Comparison of ENCODE assay signal across 10 mouse cellular contexts in the genomic region with DNA sequence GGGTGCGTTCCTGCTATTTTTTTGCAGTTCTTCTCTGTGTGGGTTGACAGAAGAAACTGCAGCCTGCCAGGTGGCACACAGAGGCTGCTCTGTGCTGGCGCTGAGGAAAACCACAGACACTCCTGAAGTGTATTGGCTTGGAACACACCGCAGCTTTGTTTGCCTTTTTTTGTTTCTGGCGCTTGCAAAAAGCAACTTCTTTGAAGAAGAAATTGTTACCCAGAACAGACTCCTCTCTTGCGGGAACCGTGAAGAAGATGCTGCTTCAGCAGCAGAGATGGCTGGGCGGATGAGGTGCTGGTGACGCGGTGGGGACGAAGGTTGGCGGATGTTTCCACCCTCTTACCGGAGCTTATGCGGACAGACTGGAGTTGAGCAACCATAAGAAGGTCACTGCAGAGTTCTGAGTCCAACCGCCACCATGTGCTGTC.
DNase-seq lines count a peak whose midpoint lies in the region; ATAC-seq and TF ChIP-seq lines count a peak whose summit lies in the region.
"Had no signal": no experiment of that assay in that cellular context is flagged by ENCODE, and none has a peak within 500 bp of the region (broad histone marks: within the 10 kb centered on the region; RNA-seq: fewer than 3 reads in every experiment).

No protein-coding gene starts in this region.

- DNase-seq in forebrain, embryonic 10.5 days (ENCODE audit: extremely low spot score, low spot score), result no peak
- no peak for DNase-seq in intestine, embryonic 14.5 days (ENCODE audit: low spot score)
- peak; percentile 57 for DNase-seq in right cerebral cortex, postnatal 25 days
- no peak for DNase-seq in urinary bladder, postnatal 4 days (ENCODE audit: low spot score in 2 of 2)
- no peak for DNase-seq in adrenal gland, adult 18-20 months (ENCODE audit: low spot score in 2 of 2)
- DNase-seq in embryo, embryonic 10.5 days (ENCODE audit: low spot score), result no peak

- TF ChIP-seq CTCF in E14TG2a.4 (conservative IDR thresholded peaks at IDR 0.05; ENCODE audit: low read length), result no peak

- H3K36me3 ChIP-seq in forebrain, embryonic 10.5 days (replicated peaks), result peaks cover 35% of the 10 kb centered on the region
- peaks cover 4% of the 10 kb centered on the region; the same call in 1 of the 2 replicates for H3K36me3 ChIP-seq in forebrain, embryonic 12.5 days (replicated peaks)
- H3K36me3 ChIP-seq in E14TG2a.4 (ENCODE audit: insufficient read depth, low read length), result peaks cover 13% of the 10 kb centered on the region
- no peaks in the 10 kb centered on the region for H3K36me3 ChIP-seq in intestine, embryonic 14.5 days (ENCODE audit: control insufficient read depth, insufficient read depth, low read length)

- WGBS in forebrain, embryonic 10.5 days, result 91% methylated on average over 14 of the region's 14 CpGs
- WGBS in forebrain, embryonic 12.5 days, result 88% methylated on average over 14 of the region's 14 CpGs
- WGBS in intestine, embryonic 14.5 days, result 61% methylated on average over 14 of the region's 14 CpGs

- H3K27me3 ChIP-seq in forebrain, embryonic 10.5 days (ENCODE audit: poor library complexity, severe bottlenecking), result no peaks in the 10 kb centered on the region
- no peaks in the 10 kb centered on the region for H3K27me3 ChIP-seq in forebrain, embryonic 12.5 days
- peaks cover 10% of the 10 kb centered on the region for H3K27me3 ChIP-seq in E14TG2a.4 (ENCODE audit: insufficient read depth, low read length)
- no peaks in the 10 kb centered on the region for H3K27me3 ChIP-seq in intestine, embryonic 14.5 days (replicated peaks; ENCODE audit: control insufficient read depth, insufficient read depth, low read length)
- H3K27me3 ChIP-seq: CH12.LX; neural tube, embryonic 12.5 days had no signal

- H3K27ac ChIP-seq in forebrain, embryonic 10.5 days, result peak overlapping the region; percentile 48
- no peak overlapping the region for H3K27ac ChIP-seq in forebrain, embryonic 12.5 days
- peak overlapping the region; percentile 67 for H3K27ac ChIP-seq in intestine, embryonic 14.5 days (ENCODE audit: low read depth)
- H3K27ac ChIP-seq: neural tube, embryonic 12.5 days had no signal

- no peak overlapping the region for H3K4me2 ChIP-seq in forebrain, embryonic 12.5 days
- H3K4me2 ChIP-seq in intestine, embryonic 14.5 days (ENCODE audit: low read length), result peak overlapping the region; percentile 18; the same call in 1 of the 2 replicates
- H3K4me2 ChIP-seq: neural tube, embryonic 12.5 days had no signal

- ATAC-seq in forebrain, embryonic 12.5 days (ENCODE audit: low FRiP score), result no peak
- ATAC-seq in intestine, embryonic 14.5 days (replicated peaks; ENCODE audit: low FRiP score, low TSS enrichment, low read depth), result no peak

- H3K4me3 ChIP-seq in forebrain, embryonic 10.5 days, result no peak overlapping the region
- no peak overlapping the region for H3K4me3 ChIP-seq in forebrain, embryonic 12.5 days (replicated peaks)
- peak overlapping the region; percentile 64 for H3K4me3 ChIP-seq in E14TG2a.4 (replicated peaks; ENCODE audit: low read length)
- H3K4me3 ChIP-seq in intestine, embryonic 14.5 days (ENCODE audit: low read depth, low read length), result no peak overlapping the region
- H3K4me3 ChIP-seq: neural tube, embryonic 12.5 days had no signal

- H3K9me3 ChIP-seq in forebrain, embryonic 10.5 days, result peaks cover 5% of the 10 kb centered on the region; the same call in 1 of the 2 replicates
- H3K9me3 ChIP-seq in forebrain, embryonic 12.5 days, result no peaks in the 10 kb centered on the region
- no peaks in the 10 kb centered on the region for H3K9me3 ChIP-seq in E14TG2a.4 (ENCODE audit: low read length)
- H3K9me3 ChIP-seq in intestine, embryonic 14.5 days (ENCODE audit: control insufficient read depth, low read length), result no peaks in the 10 kb centered on the region
- H3K9me3 ChIP-seq: neural tube, embryonic 12.5 days had no signal

- no peak overlapping the region for H3K9ac ChIP-seq in forebrain, embryonic 12.5 days
- H3K9ac ChIP-seq in intestine, embryonic 14.5 days (ENCODE audit: low read length), result no peak overlapping the region
- H3K9ac ChIP-seq: neural tube, embryonic 12.5 days had no signal

- peaks cover 40% of the 10 kb centered on the region for H3K4me1 ChIP-seq in forebrain, embryonic 10.5 days
- H3K4me1 ChIP-seq in forebrain, embryonic 12.5 days, result peaks cover 19% of the 10 kb centered on the region
- H3K4me1 ChIP-seq in E14TG2a.4 (replicated peaks; ENCODE audit: low read depth, low read length), result peaks cover 33% of the 10 kb centered on the region
- peaks cover 9% of the 10 kb centered on the region for H3K4me1 ChIP-seq in intestine, embryonic 14.5 days (replicated peaks; ENCODE audit: control insufficient read depth, insufficient read depth, low read length)
